Mouse (Mus musculus) liver, embryonic 14.5 days (tissue): ENCODE measurements around the gene Tbc1d12. TPM values are rescaled to one million over a fixed set of nuclear protein-coding genes. Genes with fewer than 3 reads are reported as not detected.

ENCODE experiments used
- ATAC-seq: fragments of 200-750 bp; cut with Nextera tagmentation; 2 replicates; pipeline ENCODE4 v1.8.0; 2017; ENCODE audit warnings: moderate number of reproducible peaks, mild to moderate bottlenecking, moderate library complexity; ENCODE audit not compliant: insufficient read depth
- DNase-seq, 3 experiments: peaks; one replicate each; pipeline ENCODE4 v3.0.0-alpha.2; 2012 to 2013; ENCODE audit warnings: low read depth in 3 of 3, low spot score in 3 of 3
- H3K27ac ChIP-seq: fragments of 300-500 bp; sonication (generic); 2 replicates; pipeline ENCODE4 v1.5.1; 2014; ENCODE audit warnings: moderate library complexity, mild to moderate bottlenecking, control low read depth, inconsistent platforms
- H3K27me3 ChIP-seq: fragments of 300-500 bp; sonication (generic); 2 replicates; pipeline ENCODE4 v1.6.1; 2014; ENCODE audit warnings: mild to moderate bottlenecking, low read length, moderate library complexity; ENCODE audit not compliant: control insufficient read depth, insufficient read depth
- H3K36me3 ChIP-seq: fragments of 300-500 bp; sonication (generic); replicated peaks from 2 replicates; pipeline ENCODE4 v1.6.1; 2014; ENCODE audit warnings: low read depth; ENCODE audit not compliant: control insufficient read depth, insufficient read depth
- H3K4me1 ChIP-seq, 2 experiments: fragments of 200-500 bp in 1 of 2; fragments of 300-500 bp in 1 of 2; sonication (generic) in 1 of 2; replicated peaks; 2 replicates each; pipeline ENCODE4 v1.6.1; 2012 to 2014; ENCODE audit warnings: antibody characterized with exemption in 1 of 2, inconsistent platforms in 1 of 2, low read length in 1 of 2; ENCODE audit not compliant: control insufficient read depth in 2 of 2, insufficient read depth in 2 of 2
- H3K4me2 ChIP-seq: fragments of 300-500 bp; sonication (generic); 2 replicates; pipeline ENCODE4 v1.6.1; 2014; ENCODE audit warnings: low read depth, mild to moderate bottlenecking, control low read depth, moderate library complexity
- H3K4me3 ChIP-seq, 2 experiments: fragments of 200-500 bp in 1 of 2; fragments of 300-500 bp in 1 of 2; sonication (generic) in 1 of 2; 2 replicates each; pipeline ENCODE4 v1.5.1; 2012 to 2014; ENCODE audit warnings: low read depth in 2 of 2, low read length in 2 of 2, mild to moderate bottlenecking in 2 of 2, control low read depth in 1 of 2, inconsistent platforms in 1 of 2, moderate library complexity in 1 of 2; ENCODE audit not compliant: insufficient read depth in 1 of 2
- H3K9ac ChIP-seq: fragments of 300-500 bp; sonication (generic); replicated peaks from 2 replicates; pipeline ENCODE4 v1.6.1; 2014; ENCODE audit warnings: mild to moderate bottlenecking, control low read depth, moderate library complexity
- H3K9me3 ChIP-seq: fragments of 300-500 bp; sonication (generic); 2 replicates; pipeline ENCODE4 v1.6.1; 2016; ENCODE audit warnings: low read length, mixed read lengths; ENCODE audit not compliant: control insufficient read depth
- CTCF ChIP-seq: IDR thresholded peaks from 2 replicates; pipeline ENCODE4 v1.5.1; 2016; ENCODE audit warnings: antibody characterized with exemption, low read depth, control low read depth
- EP300 ChIP-seq: IDR thresholded peaks from 2 replicates; pipeline ENCODE4 v1.6.1; 2016; ENCODE audit warnings: antibody characterized with exemption, low read depth
- WGBS: fragments of 180-500 bp; shearing (Covaris S2); extraction: QIAGEN DNeasy Blood & Tissue Kit; methylation state at CpG from one replicate; pipeline ENCODE4 v1.1.7; 2014; ENCODE audit not compliant: insufficient replicate concordance; 5-methylcytosine and 5-hydroxymethylcytosine counted together
- polyA plus RNA-seq, 2 experiments: library from polyadenylated mRNA; depleted of rRNA in 1 of 2; stranded (reverse) in 1 of 2; unstranded in 1 of 2; fragments of >200 nt; fragmentation: Nextera tagmentation in 1 of 2; extraction: Ambion mirVana in 1 of 2; gene quantifications; 2 replicates each; pipeline versions ENCODE4 v1.2.1 to v1.2.3; 2012 to 2014

Tbc1d12 gene
- polyA plus RNA-seq, 2 experiments = 1.5 to 1.9 TPM

DNA sequence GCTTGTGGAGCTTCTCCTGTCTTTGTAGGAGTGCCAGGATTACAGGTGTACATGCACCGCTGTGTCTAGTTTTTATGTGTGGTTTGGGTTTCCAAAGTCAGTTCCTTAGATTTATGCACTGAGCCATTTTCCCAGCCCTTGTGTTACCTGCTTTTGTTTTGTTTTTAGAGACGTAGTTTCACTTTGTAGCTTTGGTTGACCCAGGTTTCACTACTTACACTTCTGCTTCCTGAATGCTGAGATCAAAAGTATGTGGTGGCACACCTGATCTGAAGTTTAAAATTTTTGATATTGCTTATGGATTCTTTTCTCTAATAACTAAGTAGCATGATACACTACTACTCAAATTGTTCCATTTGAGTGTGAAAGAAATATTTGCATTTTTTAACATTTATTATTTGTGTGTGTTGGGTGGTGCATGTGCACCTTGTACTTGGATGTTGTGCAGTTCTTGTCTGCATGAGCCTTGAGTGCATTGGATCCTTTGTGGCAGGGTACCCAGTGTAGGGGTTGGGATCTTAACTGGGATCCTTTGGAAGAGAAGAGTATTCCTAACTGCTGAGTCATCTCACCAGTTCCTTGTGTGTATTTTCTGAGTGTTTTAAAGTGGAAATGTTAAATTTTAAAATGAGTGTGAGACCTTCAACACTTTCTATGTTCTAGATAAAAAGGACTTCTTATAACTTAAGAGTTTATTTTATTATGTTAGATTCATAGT, 108.4 kb downstream of the Tbc1d12 start:
- no peak overlapping the region for H3K27ac ChIP-seq
- no peak for DNase-seq
- TF ChIP-seq CTCF = no peak
- no peak for TF ChIP-seq EP300
- no peaks in the 10 kb centered on the region for H3K27me3 ChIP-seq
- no peak for ATAC-seq
- H3K4me2 ChIP-seq = no peak overlapping the region
- peaks cover 40% of the 10 kb centered on the region for H3K36me3 ChIP-seq
- no peak overlapping the region for H3K4me3 ChIP-seq
- H3K9me3 ChIP-seq = no peaks in the 10 kb centered on the region
- 77% methylated on average over 2 of the region's 2 CpGs for WGBS
- H3K4me1 ChIP-seq = no peaks in the 10 kb centered on the region
- H3K9ac ChIP-seq = no peak overlapping the region

Other genes with a start within 250 kb of the Tbc1d12 start
- 3.3 and 5.1 TPM in 2 replicates for gene Noc3l, start 17.3 kb upstream of the Tbc1d12 start, polyA plus RNA-seq (2012; rRNA removed)
- 3.5 and 4.0 TPM in 2 replicates for gene Noc3l, start 17.3 kb upstream of the Tbc1d12 start, polyA plus RNA-seq (2014; fragmentation: Nextera tagmentation; extraction: Ambion mirVana)
- 6.6 and 12.6 TPM in 2 replicates for gene Hells, start 94.3 kb downstream of the Tbc1d12 start, polyA plus RNA-seq (2012; rRNA removed)
- gene Hells, start 94.3 kb downstream of the Tbc1d12 start, polyA plus RNA-seq (2014; fragmentation: Nextera tagmentation; extraction: Ambion mirVana) = 26.1 and 27.8 TPM in 2 replicates
- gene Cyp2c55, start 170.4 kb downstream of the Tbc1d12 start, polyA plus RNA-seq (2012; rRNA removed) = 0.02 and 0.03 TPM in 2 replicates
- not detected in 2 replicates for gene Cyp2c55, start 170.4 kb downstream of the Tbc1d12 start, polyA plus RNA-seq (2014; fragmentation: Nextera tagmentation; extraction: Ambion mirVana)
- not detected in 2 replicates for gene Cyp2c65, start 224.4 kb downstream of the Tbc1d12 start, polyA plus RNA-seq (2012; rRNA removed)
- gene Cyp2c65, start 224.4 kb downstream of the Tbc1d12 start, polyA plus RNA-seq (2014; fragmentation: Nextera tagmentation; extraction: Ambion mirVana) = not detected in 2 replicates